Mouse (Mus musculus) left cerebral cortex, adult 9 months (tissue): ENCODE measurements at regions not wholly inside any gene's neighbourhood (a gene's known extent, or its start where the extent isn't known, plus 50 kb on each side); places are given as distances from the start of the nearest gene placed in this dataset.

Experiments
- DNase-seq, 2 experiments: peaks; one replicate each; pipeline ENCODE4 v3.0.0; 2022; ENCODE audit warnings: low spot score in 2 of 2

- no peak for DNase-seq
Measured at GRCm38 (mm10) chr13:119267608-119268300, 160.6 kb upstream of the Paip1 start.

GRCm38 (mm10) chr13:119268301-119268675 is 160.1 kb upstream of the Paip1 start:
- no peak for DNase-seq

- no peak for DNase-seq
Measured at GRCm38 (mm10) chr13:119275500-119275899, 152.9 kb upstream of the Paip1 start.

- DNase-seq: no peak
Measured at GRCm38 (mm10) chr13:119277308-119277948, 151.0 kb upstream of the Paip1 start.

GRCm38 (mm10) chr13:119279449-119279848 is 149.0 kb upstream of the Paip1 start:
- no peak for DNase-seq

- DNase-seq: no peak
Measured at GRCm38 (mm10) chr13:119280622-119281021, 147.8 kb upstream of the Paip1 start.

- peak in 1 of 2 experiments; percentile 57 for DNase-seq
Measured at GRCm38 (mm10) chr13:119283448-119283847, 145.0 kb upstream of the Paip1 start.

- DNase-seq: no peak
Measured at GRCm38 (mm10) chr13:119309238-119309637, 119.2 kb upstream of the Paip1 start.

GRCm38 (mm10) chr13:119310013-119310412 is 118.4 kb upstream of the Paip1 start:
- no peak for DNase-seq

GRCm38 (mm10) chr13:119314356-119314755 is 114.0 kb upstream of the Paip1 start:
- no peak for DNase-seq

GRCm38 (mm10) chr13:119318358-119318757 is 110.0 kb upstream of the Paip1 start:
- DNase-seq: peak in 1 of 2 experiments; percentile 8

GRCm38 (mm10) chr13:119325510-119325909 is 102.9 kb upstream of the Paip1 start:
- no peak for DNase-seq

GRCm38 (mm10) chr13:119326877-119327625 is 101.3 kb upstream of the Paip1 start:
- DNase-seq: no peak

- no peak for DNase-seq
Measured at GRCm38 (mm10) chr13:119328731-119329130, 99.7 kb upstream of the Paip1 start.

- no peak for DNase-seq
Measured at GRCm38 (mm10) chr13:119331815-119332214, 96.6 kb upstream of the Paip1 start.

- DNase-seq: no peak
Measured at GRCm38 (mm10) chr13:119333915-119334314, 94.5 kb upstream of the Paip1 start.

- DNase-seq: no peak
Measured at GRCm38 (mm10) chr13:119337861-119338260, 90.5 kb upstream of the Paip1 start.

GRCm38 (mm10) chr13:119339016-119339415 is 89.4 kb upstream of the Paip1 start:
- DNase-seq: no peak

GRCm38 (mm10) chr13:119339762-119340161 is 88.6 kb upstream of the Paip1 start:
- DNase-seq: no peak

GRCm38 (mm10) chr13:119341833-119342232 is 86.6 kb upstream of the Paip1 start:
- DNase-seq: peak in 1 of 2 experiments; percentile 19

GRCm38 (mm10) chr13:119342761-119343160 is 85.6 kb upstream of the Paip1 start:
- no peak for DNase-seq

- no peak for DNase-seq
Measured at GRCm38 (mm10) chr13:119347988-119348387, 80.4 kb upstream of the Paip1 start.

GRCm38 (mm10) chr13:119351346-119351745 is 77.1 kb upstream of the Paip1 start:
- no peak for DNase-seq
